Mouse (Mus musculus): Measurements from ENCODE around the gene Fam171a2. TPM values are rescaled to one million over a fixed set of nuclear protein-coding genes. Genes with fewer than 3 reads are reported as not detected.

Gene Fam171a2
- polyA plus RNA-seq, 1 experiment = 1.7 TPM

DNA sequence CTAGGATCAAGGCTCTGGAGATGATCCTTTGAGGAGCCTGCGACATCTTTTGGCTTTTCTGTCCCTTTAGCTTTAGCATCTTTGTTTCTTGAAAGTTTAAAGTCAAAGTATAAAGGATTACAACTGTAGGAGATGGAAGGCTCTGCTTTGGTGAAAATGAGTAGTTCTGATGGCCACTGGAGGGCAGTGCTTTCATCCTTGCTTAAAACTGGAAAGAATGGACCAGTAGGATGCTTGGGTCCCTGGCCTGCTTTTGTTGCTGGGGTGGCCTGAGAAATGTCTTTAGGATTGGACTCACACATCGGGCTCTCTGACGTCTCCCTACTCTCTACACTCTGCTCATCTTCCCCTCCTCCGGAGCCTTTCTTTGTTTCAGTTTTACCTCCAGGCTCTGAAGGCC lies 33.4 kb upstream of the Fam171a2 start:
- Histone ChIP-seq H3K9me3 (peaks cover 23% of the 10 kb centered on the region), H3K36me3 (replicated peaks; ENCODE audit: low read length) (peaks cover 91% of the 10 kb centered on the region), H3K4me1 (peaks cover 79% of the 10 kb centered on the region), H3K4me3 (replicated peaks) (peak overlapping the region; percentile 76), H3K27me3 (replicated peaks) (no peaks in the 10 kb centered on the region)
- no peak for TF ChIP-seq GATA1 (IDR thresholded peaks at IDR 0.05; ENCODE audit: borderline replicate concordance, low read length)
- no peak for TF ChIP-seq FLI1 (IDR thresholded peaks at IDR 0.05; ENCODE audit: low read length)

DNA sequence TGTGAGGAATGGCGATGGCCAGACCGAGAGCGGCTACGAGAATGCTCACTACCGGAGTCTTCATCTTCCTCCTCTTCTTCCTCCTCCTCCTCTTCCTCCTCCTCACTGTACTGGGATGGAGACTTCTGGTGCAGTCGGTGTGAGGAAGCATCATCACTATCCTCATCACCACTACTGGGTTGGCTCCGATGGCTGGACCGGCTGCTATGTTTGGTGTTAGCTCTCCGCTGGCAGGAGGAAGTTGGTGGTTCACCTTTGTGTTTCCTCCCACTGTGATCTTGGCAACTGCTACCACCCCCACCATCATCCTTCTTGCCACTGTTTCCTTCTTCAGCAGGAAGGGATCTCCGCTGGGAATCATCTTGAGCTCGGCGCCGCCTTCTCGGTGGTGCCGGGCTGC lies 32.6 kb upstream of the Fam171a2 start:
- Histone ChIP-seq H3K4me3 (replicated peaks) (peak overlapping the region; percentile 86), H3K9me3 (peaks cover 23% of the 10 kb centered on the region), H3K4me1 (peaks cover 82% of the 10 kb centered on the region), H3K27me3 (replicated peaks) (no peaks in the 10 kb centered on the region), H3K36me3 (replicated peaks; ENCODE audit: low read length) (peaks cover 91% of the 10 kb centered on the region)
- TF ChIP-seq GATA1 (IDR thresholded peaks at IDR 0.05; ENCODE audit: borderline replicate concordance, low read length) (no peak), FLI1 (IDR thresholded peaks at IDR 0.05; ENCODE audit: low read length) (no peak)

DNA sequence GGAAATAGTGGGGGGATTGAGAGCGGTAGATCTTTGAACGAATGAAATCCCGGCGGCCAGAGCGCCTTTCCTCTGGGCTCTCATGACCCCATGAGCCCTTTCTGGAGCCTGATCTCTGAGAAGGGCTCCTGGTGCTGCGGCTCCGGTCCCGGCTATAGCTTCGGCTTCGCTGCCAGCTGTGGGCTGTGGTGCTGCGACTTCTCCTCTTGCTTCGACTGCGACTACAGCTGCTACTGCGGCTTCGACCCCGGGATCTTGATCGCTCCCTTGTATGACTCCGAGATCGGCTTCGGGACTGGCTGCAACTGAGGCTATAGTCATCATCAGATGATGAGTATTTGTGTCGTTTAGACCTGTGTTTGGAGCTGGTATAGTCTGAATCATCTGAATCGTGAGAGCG lies 32.1 kb upstream of the Fam171a2 start:
- peaks cover 23% of the 10 kb centered on the region for H3K9me3 ChIP-seq
- peak overlapping the region; percentile 86 for H3K4me3 ChIP-seq (replicated peaks)
- H3K4me1 ChIP-seq = peaks cover 84% of the 10 kb centered on the region
- no peaks in the 10 kb centered on the region for H3K27me3 ChIP-seq (replicated peaks)
- peaks cover 91% of the 10 kb centered on the region for H3K36me3 ChIP-seq (replicated peaks; ENCODE audit: low read length)
- TF ChIP-seq GATA1 (IDR thresholded peaks at IDR 0.05; ENCODE audit: borderline replicate concordance, low read length) (no peak), FLI1 (IDR thresholded peaks at IDR 0.05; ENCODE audit: low read length) (no peak)

DNA sequence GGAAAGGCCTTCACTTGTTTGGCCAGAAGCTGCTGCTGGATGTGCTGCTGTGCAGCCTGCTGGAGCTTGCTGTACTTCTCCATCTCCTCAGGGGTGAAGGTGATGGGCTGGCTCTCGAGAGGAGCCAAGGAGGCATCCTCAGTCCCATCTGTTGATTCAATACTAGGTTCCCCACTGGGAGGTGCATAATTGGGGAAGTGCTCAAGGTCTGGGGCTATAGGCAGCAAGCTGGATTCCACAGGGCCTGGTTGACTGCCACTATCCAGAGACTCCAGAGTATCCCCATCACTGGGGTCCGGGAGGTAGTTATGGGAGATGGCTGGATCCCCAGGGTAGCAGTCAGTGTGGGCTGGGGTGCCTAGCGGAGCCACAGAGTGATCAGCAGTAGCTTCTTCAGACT lies 31.2 kb upstream of the Fam171a2 start:
- peaks cover 25% of the 10 kb centered on the region for H3K9me3 ChIP-seq
- H3K27me3 ChIP-seq (replicated peaks) = no peaks in the 10 kb centered on the region
- TF ChIP-seq GATA1 (IDR thresholded peaks at IDR 0.05; ENCODE audit: borderline replicate concordance, low read length) (no peak), FLI1 (IDR thresholded peaks at IDR 0.05; ENCODE audit: low read length) (no peak)
- H3K4me3 ChIP-seq (replicated peaks) = peak overlapping the region; percentile 80
- H3K4me1 ChIP-seq = peaks cover 91% of the 10 kb centered on the region
- peaks cover 90% of the 10 kb centered on the region for H3K36me3 ChIP-seq (replicated peaks; ENCODE audit: low read length)

DNA sequence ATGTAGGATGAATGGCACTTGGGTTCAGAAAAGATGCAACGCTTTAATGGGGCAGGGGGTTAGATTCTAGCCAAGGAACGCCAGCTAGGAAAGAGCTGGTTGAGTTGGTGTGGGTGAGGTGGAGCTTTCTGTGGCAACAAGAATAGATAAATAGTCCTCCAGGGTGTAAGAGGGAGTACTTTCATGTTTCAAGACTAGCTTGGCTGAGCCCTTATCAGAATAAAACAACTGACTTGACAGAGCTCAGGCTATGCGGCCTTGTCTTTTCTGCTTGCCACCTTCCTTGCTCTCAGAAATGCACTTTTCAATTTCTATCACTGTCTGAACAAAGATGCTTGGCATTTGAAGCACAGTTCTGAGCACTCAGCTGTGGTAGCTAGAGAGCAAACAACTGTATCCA lies 27.5 kb upstream of the Fam171a2 start:
- Histone ChIP-seq H3K9me3 (peaks cover 10% of the 10 kb centered on the region), H3K36me3 (replicated peaks; ENCODE audit: low read length) (peaks cover 80% of the 10 kb centered on the region), H3K4me1 (peaks cover 96% of the 10 kb centered on the region), H3K27me3 (replicated peaks) (no peaks in the 10 kb centered on the region), H3K4me3 (replicated peaks) (peak overlapping the region; percentile 3)
- TF ChIP-seq GATA1 (IDR thresholded peaks at IDR 0.05; ENCODE audit: borderline replicate concordance, low read length) = no peak
- TF ChIP-seq FLI1 (IDR thresholded peaks at IDR 0.05; ENCODE audit: low read length) = no peak

DNA sequence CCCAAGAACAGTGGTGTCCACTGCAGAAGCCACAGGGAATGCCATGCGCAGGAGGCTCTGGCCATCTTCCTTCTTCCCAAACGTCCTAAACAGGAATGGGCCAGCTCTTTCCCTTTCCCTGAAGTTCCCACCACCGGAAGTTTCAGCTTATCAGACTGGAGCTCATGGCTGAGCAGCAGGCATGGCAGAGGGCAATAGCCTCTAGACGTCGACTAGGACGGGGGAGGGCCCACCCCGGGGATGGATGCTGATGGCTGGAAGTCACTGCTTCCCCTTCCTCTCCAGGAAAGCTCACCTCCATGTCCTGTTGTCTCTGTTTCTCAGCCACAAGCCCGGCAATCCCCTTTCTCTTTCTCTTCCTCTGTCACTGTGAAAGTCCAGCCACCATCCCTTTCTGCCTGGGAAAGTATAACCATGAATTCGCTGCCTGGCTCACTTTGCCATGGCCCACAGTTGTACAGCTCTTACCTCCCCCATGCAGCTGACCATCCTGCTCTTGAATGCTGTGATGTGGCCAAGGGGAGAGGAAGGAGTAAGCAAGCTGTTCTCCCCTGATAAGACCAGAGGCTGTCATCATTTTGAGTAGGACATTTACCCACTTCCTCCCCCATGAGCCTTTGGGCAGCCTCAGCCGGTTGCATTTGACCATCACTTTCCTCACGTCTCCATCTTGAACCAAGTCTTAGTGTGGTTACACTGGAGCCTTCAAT lies 22.3 kb upstream of the Fam171a2 start, which contains the start of gene Itga2b:
Gene Itga2b (minus strand): TSS at position 475 of the 710 bp plus-strand sequence.
- Histone ChIP-seq H3K4me1 (peaks cover 87% of the 10 kb centered on the region), H3K27me3 (replicated peaks) (no peaks in the 10 kb centered on the region), H3K4me3 (replicated peaks) (peak within 1 kb of the TSS; percentile 95), H3K9me3 (peaks cover 4% of the 10 kb centered on the region; the same call in 1 of the 2 replicates), H3K36me3 (replicated peaks; ENCODE audit: low read length) (peaks cover 80% of the 10 kb centered on the region)
- TF ChIP-seq FLI1 (IDR thresholded peaks at IDR 0.05; ENCODE audit: low read length) = peak; percentile 76; the same call in 1 of the 2 replicates
- TF ChIP-seq GATA1 (IDR thresholded peaks at IDR 0.05; ENCODE audit: borderline replicate concordance, low read length) = peak; percentile 98

DNA sequence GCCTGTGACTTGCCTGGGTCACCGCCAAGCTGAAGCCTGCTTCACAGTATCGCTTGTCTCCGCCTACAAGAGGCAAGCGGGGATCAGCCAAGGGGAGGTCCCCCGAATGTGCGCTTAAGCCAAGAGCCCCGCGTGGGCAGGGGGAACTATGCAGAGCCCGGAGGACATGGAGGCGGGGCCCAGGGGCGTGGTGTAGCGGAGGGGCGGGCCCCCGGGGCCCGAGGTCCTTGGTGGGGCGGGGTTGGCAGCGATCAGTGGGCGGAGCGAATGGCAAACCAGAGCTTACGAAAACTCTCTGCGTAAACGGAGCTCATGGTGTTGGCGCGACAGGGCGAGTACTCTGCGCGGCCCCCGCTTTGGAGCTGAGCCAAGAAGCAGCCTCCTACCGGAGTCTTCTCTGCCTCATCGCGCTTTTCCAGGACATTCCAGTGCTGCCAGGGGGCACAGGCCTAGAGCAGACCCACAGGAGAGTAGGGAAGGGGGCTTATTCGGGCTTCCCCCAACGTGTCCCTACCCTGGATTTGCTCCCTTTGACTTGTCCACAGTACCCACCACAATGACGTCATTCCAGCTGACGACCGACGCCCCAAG lies 19.7 kb upstream of the Fam171a2 start:
- Histone ChIP-seq H3K27me3 (replicated peaks) (no peaks in the 10 kb centered on the region), H3K9me3 (no peaks in the 10 kb centered on the region), H3K4me3 (replicated peaks) (peak overlapping the region; percentile 95), H3K36me3 (replicated peaks; ENCODE audit: low read length) (peaks cover 84% of the 10 kb centered on the region), H3K4me1 (peaks cover 88% of the 10 kb centered on the region)
- TF ChIP-seq GATA1 (IDR thresholded peaks at IDR 0.05; ENCODE audit: borderline replicate concordance, low read length) (no peak), FLI1 (IDR thresholded peaks at IDR 0.05; ENCODE audit: low read length) (no peak)

DNA sequence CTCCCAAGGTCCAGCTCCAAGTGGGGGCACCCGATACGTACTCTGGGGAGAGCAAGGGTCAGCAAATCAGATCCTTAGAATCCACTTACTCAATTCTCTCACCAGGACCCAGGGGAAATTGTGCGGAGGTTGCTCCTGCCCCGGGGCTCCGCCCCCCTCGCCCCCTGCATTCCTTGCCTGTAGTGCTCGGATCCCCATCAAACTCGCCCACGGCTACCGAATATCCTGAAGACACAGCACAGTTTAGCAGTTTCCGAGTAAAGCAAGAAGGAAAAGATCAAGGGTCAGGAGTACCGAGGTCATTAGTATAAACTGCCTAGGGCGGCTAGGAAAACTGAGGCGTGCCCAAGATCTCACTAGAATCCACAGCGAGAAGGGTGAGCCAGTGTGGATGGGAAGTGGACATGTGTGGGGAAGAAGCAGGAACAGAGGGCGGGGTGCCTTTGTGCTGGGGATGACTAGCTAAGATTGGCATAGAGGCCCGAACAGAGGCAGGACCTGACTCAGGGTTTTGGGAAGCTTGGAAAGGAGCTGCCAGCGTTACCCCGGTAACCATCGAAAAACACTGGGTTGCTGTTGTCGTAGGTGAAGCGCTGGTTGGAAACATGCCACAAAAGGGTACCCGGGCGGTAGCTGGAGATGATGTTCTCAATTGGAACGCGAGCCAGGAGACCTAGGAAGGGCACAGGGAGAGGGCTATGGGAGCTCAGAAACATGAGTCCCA lies 18.4 kb upstream of the Fam171a2 start:
- peak overlapping the region; percentile 84 for H3K4me3 ChIP-seq (replicated peaks)
- TF ChIP-seq FLI1 (IDR thresholded peaks at IDR 0.05; ENCODE audit: low read length) (no peak), GATA1 (IDR thresholded peaks at IDR 0.05; ENCODE audit: borderline replicate concordance, low read length) (no peak)
- H3K4me1 ChIP-seq = peaks cover 89% of the 10 kb centered on the region
- no peaks in the 10 kb centered on the region for H3K9me3 ChIP-seq
- H3K27me3 ChIP-seq (replicated peaks) = no peaks in the 10 kb centered on the region
- H3K36me3 ChIP-seq (replicated peaks; ENCODE audit: low read length) = peaks cover 88% of the 10 kb centered on the region

DNA sequence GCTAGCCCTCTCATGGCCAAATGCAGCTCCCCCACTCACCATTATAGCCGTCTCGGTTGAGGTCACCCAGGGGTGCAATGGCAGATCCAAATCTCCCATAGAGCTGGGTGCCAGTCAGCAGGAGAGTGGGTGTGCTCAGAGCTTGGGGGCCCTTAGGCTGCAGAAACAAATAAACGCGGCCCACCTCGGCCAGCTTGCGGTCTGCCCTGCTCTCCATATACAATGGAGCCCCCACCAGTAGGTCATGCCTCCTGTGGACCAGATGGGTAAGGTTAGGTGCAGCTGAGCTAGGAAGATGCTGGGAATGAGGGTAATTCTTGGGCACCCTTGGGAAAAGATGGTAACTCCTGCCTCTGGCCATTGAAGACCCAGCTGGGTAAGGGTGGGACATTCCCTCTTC lies 17.4 kb upstream of the Fam171a2 start:
- H3K4me1 ChIP-seq = peaks cover 89% of the 10 kb centered on the region
- H3K36me3 ChIP-seq (replicated peaks; ENCODE audit: low read length) = peaks cover 96% of the 10 kb centered on the region
- no peaks in the 10 kb centered on the region for H3K27me3 ChIP-seq (replicated peaks)
- no peak for TF ChIP-seq FLI1 (IDR thresholded peaks at IDR 0.05; ENCODE audit: low read length)
- TF ChIP-seq GATA1 (IDR thresholded peaks at IDR 0.05; ENCODE audit: borderline replicate concordance, low read length) = no peak
- H3K9me3 ChIP-seq = no peaks in the 10 kb centered on the region
- peak overlapping the region; percentile 84 for H3K4me3 ChIP-seq (replicated peaks)

DNA sequence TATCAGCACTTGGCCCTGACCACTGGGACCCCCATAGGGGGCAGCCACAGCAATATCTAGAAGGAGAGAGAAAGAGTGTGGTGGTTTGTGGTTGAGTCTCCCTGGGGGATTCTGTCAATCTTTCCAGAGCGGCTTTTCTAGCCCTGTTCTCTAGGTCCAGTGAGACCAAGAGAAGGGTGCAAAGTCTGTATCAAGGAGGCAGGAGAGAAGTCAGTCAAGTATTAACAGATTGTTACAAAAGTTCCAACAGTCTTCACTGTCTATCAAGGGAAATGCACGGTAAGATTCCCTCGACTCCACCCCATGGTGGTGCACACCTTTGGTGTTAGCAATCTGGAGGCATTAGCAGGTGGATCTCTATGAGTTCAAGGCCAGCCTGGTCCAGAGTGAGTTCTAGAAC lies 14.3 kb upstream of the Fam171a2 start:
- H3K4me3 ChIP-seq (replicated peaks) = no peak overlapping the region
- no peaks in the 10 kb centered on the region for H3K9me3 ChIP-seq
- H3K27me3 ChIP-seq (replicated peaks) = no peaks in the 10 kb centered on the region
- peaks cover 100% of the 10 kb centered on the region for H3K36me3 ChIP-seq (replicated peaks; ENCODE audit: low read length)
- H3K4me1 ChIP-seq = peaks cover 96% of the 10 kb centered on the region
- TF ChIP-seq FLI1 (IDR thresholded peaks at IDR 0.05; ENCODE audit: low read length) (no peak), GATA1 (IDR thresholded peaks at IDR 0.05; ENCODE audit: borderline replicate concordance, low read length) (no peak)
